Mouse (Mus musculus) lung, postnatal 0 days (tissue): Measurements from ENCODE around the gene Hvcn1.

ENCODE experiments used
- CTCF ChIP-seq: IDR thresholded peaks from 2 replicates; pipeline ENCODE4 v1.5.1; 2016; ENCODE audit warnings: antibody characterized with exemption, mild to moderate bottlenecking
- EP300 ChIP-seq: IDR thresholded peaks from 2 replicates; pipeline ENCODE4 v1.6.1; 2016; ENCODE audit warnings: antibody characterized with exemption, mild to moderate bottlenecking, control low read depth

GRCm38 (mm10) chr5:122189115-122189514 lies 17.5 kb upstream of the Hvcn1 start:
- TF ChIP-seq CTCF (no peak), EP300 (no peak)
